Mouse (Mus musculus): ENCODE measurements around the gene Gm20906.
"Not testable (repeated sequence)": the region's sequence is repeated elsewhere in the genome, so short reads cannot be mapped to it uniquely, and the experiment has no call there.

Gene Gm20906

DNA sequence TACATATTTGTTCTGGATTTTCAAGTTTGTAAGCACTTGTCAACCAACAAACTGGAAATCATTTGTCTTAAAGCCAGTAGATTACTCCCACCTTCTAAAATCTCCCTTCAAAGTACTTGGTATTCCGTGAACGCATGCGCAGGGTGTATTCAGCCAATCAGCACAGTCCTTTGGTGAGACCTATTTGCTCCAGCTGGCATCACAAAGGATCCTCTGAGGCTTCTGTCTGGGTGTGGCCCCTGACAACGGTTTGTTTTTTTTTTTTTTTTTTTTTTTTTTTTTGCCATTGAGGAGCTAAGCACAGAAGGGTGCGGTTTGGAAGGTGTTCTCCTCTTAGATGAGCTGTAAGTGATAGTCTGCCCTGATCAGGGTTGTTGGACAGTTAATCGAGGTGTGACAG, at the start of gene Gm20906:
TSS of gene Gm20906 (plus strand) at position 301 of the 400 bp plus-strand sequence.
- not testable (repeated sequence) for DNase-seq
